Mouse (Mus musculus) lung, postnatal 4 days (tissue): Measurements from ENCODE around the gene Rnf115.
"Not testable (repeated sequence)": the region's sequence is repeated elsewhere in the genome, so short reads cannot be mapped to it uniquely, and the experiment has no call there.

Experiments
- DNase-seq, 2 experiments: peaks; one replicate each; pipeline ENCODE4 v3.0.0; 2021

Gene Rnf115

GRCm38 (mm10) chr3:96727343-96727827, at the start of gene Rnf115, which contains the start of gene Polr3c:
TSS of gene Rnf115 (plus strand) at chr3:96727664.
TSS of gene Polr3c (minus strand) at chr3:96727628.
- peak; percentile 97 to 99 for DNase-seq

- no peak for DNase-seq
Measured at GRCm38 (mm10) chr3:96678456-96678855, 49.0 kb upstream of the Rnf115 start.

- no peak for DNase-seq
Measured at GRCm38 (mm10) chr3:96679159-96679674, 48.2 kb upstream of the Rnf115 start.

- no peak for DNase-seq
Measured at GRCm38 (mm10) chr3:96680269-96680956, 47.1 kb upstream of the Rnf115 start.

GRCm38 (mm10) chr3:96683496-96683895, 44.0 kb upstream of the Rnf115 start:
- no peak for DNase-seq

- no peak for DNase-seq
Measured at GRCm38 (mm10) chr3:96684151-96684821, 43.2 kb upstream of the Rnf115 start.

GRCm38 (mm10) chr3:96684822-96685156, 42.7 kb upstream of the Rnf115 start:
- no peak for DNase-seq

- not testable (repeated sequence) for DNase-seq
Measured at GRCm38 (mm10) chr3:96686057-96686456, 41.4 kb upstream of the Rnf115 start.

GRCm38 (mm10) chr3:96688854-96689253, 38.6 kb upstream of the Rnf115 start:
- DNase-seq = no peak

GRCm38 (mm10) chr3:96690298-96690697, 37.2 kb upstream of the Rnf115 start:
- no peak for DNase-seq

- peak; percentile 48 to 49 for DNase-seq
Measured at GRCm38 (mm10) chr3:96692506-96692905, 35.0 kb upstream of the Rnf115 start.

GRCm38 (mm10) chr3:96693579-96693978, 33.9 kb upstream of the Rnf115 start:
- no peak for DNase-seq

GRCm38 (mm10) chr3:96696198-96696765, 31.2 kb upstream of the Rnf115 start, which contains the start of gene Pias3:
TSS of gene Pias3 (plus strand) at chr3:96696384.
- peak; percentile 90 to 95 for DNase-seq

- DNase-seq = peak; percentile 94 to 96
Measured at GRCm38 (mm10) chr3:96696766-96697732, 30.4 kb upstream of the Rnf115 start.

GRCm38 (mm10) chr3:96698993-96699690, 28.3 kb upstream of the Rnf115 start:
- DNase-seq = no peak

GRCm38 (mm10) chr3:96700376-96700775, 27.1 kb upstream of the Rnf115 start:
- DNase-seq = no peak

GRCm38 (mm10) chr3:96701003-96701402, 26.5 kb upstream of the Rnf115 start:
- no peak for DNase-seq

GRCm38 (mm10) chr3:96704778-96705177, 22.7 kb upstream of the Rnf115 start:
- DNase-seq = peak; percentile 43 to 44

GRCm38 (mm10) chr3:96706217-96706616, 21.2 kb upstream of the Rnf115 start:
- no peak for DNase-seq

- no peak for DNase-seq
Measured at GRCm38 (mm10) chr3:96706984-96707383, 20.5 kb upstream of the Rnf115 start.

GRCm38 (mm10) chr3:96707903-96708683, 19.4 kb upstream of the Rnf115 start, which contains the start of gene Nudt17:
TSS of gene Nudt17 (minus strand) at chr3:96708562.
- DNase-seq = peak; percentile 88 to 89
